ENCODE assay signal across 8 mouse cellular contexts in the genomic region with DNA sequence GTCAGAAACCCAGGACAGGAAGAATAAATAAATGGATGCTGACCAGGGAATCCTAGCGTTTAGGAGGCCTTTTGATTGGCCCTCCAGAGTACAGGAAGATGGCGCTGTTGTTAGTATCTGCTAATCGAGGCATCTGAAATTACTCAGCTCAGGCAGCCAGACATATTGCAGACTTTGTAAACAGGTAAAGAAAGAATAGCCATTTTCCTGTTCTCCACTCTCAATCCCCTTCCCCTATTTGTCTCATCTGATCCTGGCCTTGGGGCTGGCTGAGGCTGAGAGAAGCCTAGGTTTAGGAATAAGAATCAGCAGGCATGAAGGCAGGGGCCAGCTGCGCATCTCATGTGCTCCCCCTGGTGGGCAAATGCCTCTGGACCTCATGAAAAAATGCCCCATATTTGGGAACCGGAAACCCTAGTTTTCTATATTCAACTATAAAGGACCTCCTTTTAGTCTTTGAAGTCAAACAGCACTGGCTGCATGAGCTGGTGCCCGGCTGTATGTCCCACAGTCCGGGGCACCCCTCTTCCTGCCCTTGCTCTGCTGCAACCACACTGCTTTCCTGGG. TPM values are rescaled to one million over a fixed set of nuclear protein-coding genes. Genes with fewer than 3 reads are reported as not detected.
DNase-seq lines count a peak whose midpoint lies in the region; ATAC-seq and TF ChIP-seq lines count a peak whose summit lies in the region.

No protein-coding gene starts in this region.

- peak; percentile 63 for DNase-seq in liver
- DNase-seq in c-Kit-positive CD71-positive TER-119-positive erythroid progenitor cells, embryonic 14.5 days (ENCODE audit: low spot score), result peak; percentile 12
- DNase-seq in gastrocnemius, adult 18-20 months (ENCODE audit: low spot score), result peak; percentile 76
- peak; percentile 80 for DNase-seq in kidney, adult 2 months
- peak; percentile 81 for DNase-seq in limb, embryonic 14.5 days (ENCODE audit: low spot score)
- peak; percentile 32 for DNase-seq in ovary, adult 18-20 months (ENCODE audit: low spot score)
- peak; percentile 71 for DNase-seq in thymus, postnatal 0 days (ENCODE audit: low spot score)

- H3K27me3 ChIP-seq in liver, embryonic 12.5 days (replicated peaks), result no peaks in the 10 kb centered on the region
- H3K27me3 ChIP-seq in kidney, adult 2 months (replicated peaks; ENCODE audit: control insufficient read depth, insufficient read depth, low read length), result no peaks in the 10 kb centered on the region
- H3K27me3 ChIP-seq in limb, embryonic 14.5 days (ENCODE audit: control insufficient read depth, insufficient read depth, low read length), result no peaks in the 10 kb centered on the region

- no peak overlapping the region for H3K4me2 ChIP-seq in liver, embryonic 12.5 days
- no peak overlapping the region for H3K4me2 ChIP-seq in limb, embryonic 14.5 days (replicated peaks; ENCODE audit: low read depth, low read length, severe bottlenecking)

- TF ChIP-seq POLR2A in kidney, adult 2 months (IDR thresholded peaks at IDR 0.05; ENCODE audit: low read depth, low read length), result no peak
- no peak for TF ChIP-seq POLR2A in limb, embryonic 14.5 days (IDR thresholded peaks at IDR 0.05; ENCODE audit: borderline replicate concordance, extremely low read depth, insufficient read depth, insufficient read length)

- no peak overlapping the region for H3K27ac ChIP-seq in liver, embryonic 12.5 days
- no peak overlapping the region for H3K27ac ChIP-seq in kidney, adult 2 months (ENCODE audit: insufficient read depth, low read depth, low read length)
- H3K27ac ChIP-seq in limb, embryonic 14.5 days (replicated peaks; ENCODE audit: low read depth, low read length), result no peak overlapping the region

- H3K9me3 ChIP-seq in liver, embryonic 12.5 days (replicated peaks), result no peaks in the 10 kb centered on the region
- no peaks in the 10 kb centered on the region for H3K9me3 ChIP-seq in limb, embryonic 14.5 days (ENCODE audit: control insufficient read depth, low read length)

- H3K4me1 ChIP-seq in liver, embryonic 12.5 days, result peaks cover 7% of the 10 kb centered on the region; the same call in 1 of the 2 replicates
- no peaks in the 10 kb centered on the region; the same call in 1 of the 2 replicates for H3K4me1 ChIP-seq in kidney, adult 2 months (ENCODE audit: control insufficient read depth, insufficient read depth, low read length)
- peaks cover 14% of the 10 kb centered on the region for H3K4me1 ChIP-seq in limb, embryonic 14.5 days (ENCODE audit: control insufficient read depth, insufficient read depth, low read length)

- no peaks in the 10 kb centered on the region for H3K36me3 ChIP-seq in liver, embryonic 12.5 days
- no peaks in the 10 kb centered on the region for H3K36me3 ChIP-seq in kidney, adult 2 months (ENCODE audit: control insufficient read depth, insufficient read depth, low read length)
- H3K36me3 ChIP-seq in limb, embryonic 14.5 days (ENCODE audit: control insufficient read depth, insufficient read depth, low read length), result no peaks in the 10 kb centered on the region

- WGBS in liver, embryonic 12.5 days (ENCODE audit: insufficient replicate concordance), result 33% methylated on average over 7 of the region's 7 CpGs
- 29% methylated on average over 7 of the region's 7 CpGs for WGBS in kidney, adult 2 months
- WGBS in limb, embryonic 14.5 days, result 36% methylated on average over 7 of the region's 7 CpGs

- peak; percentile 79 for TF ChIP-seq CTCF in kidney, adult 2 months (conservative IDR thresholded peaks at IDR 0.05; ENCODE audit: insufficient read depth, insufficient read length, low read depth, low read length)

- no peak overlapping the region for H3K9ac ChIP-seq in liver, embryonic 12.5 days
- H3K9ac ChIP-seq in limb, embryonic 14.5 days (ENCODE audit: low read depth, low read length, severe bottlenecking), result no peak overlapping the region

- no peak overlapping the region for H3K4me3 ChIP-seq in liver, embryonic 12.5 days
- H3K4me3 ChIP-seq in kidney, adult 2 months (ENCODE audit: insufficient read depth, low read depth, low read length), result no peak overlapping the region
- H3K4me3 ChIP-seq in limb, embryonic 14.5 days (replicated peaks; ENCODE audit: low read length), result no peak overlapping the region

- ATAC-seq in liver, embryonic 12.5 days, result no peak
- ATAC-seq in limb, embryonic 14.5 days (ENCODE audit: low FRiP score, low read depth), result peak; percentile 51; the same call in 1 of the 2 replicates

RNA-seq across cellular contexts. Expression of a gene that starts 44.8 kb away (rescaled TPM):
- 7.3 TPM in 2 replicates for polyA plus RNA-seq in liver, embryonic 12.5 days (2016; fragmentation: Nextera tagmentation; extraction: Ambion mirVana)
- 10 to 100 TPM; 18.2 to 24.3 TPM for total RNA-seq in gastrocnemius, adult 18-20 months (2021)
- polyA plus RNA-seq in kidney, adult 2 months (2012; rRNA removed), result 21.1 and 31.4 TPM in 2 replicates
- 58.5 and 78.3 TPM in 2 replicates for polyA plus RNA-seq in limb, embryonic 14.5 days (2012; rRNA removed)
- 48.2 and 57.2 TPM in 2 replicates for polyA plus RNA-seq in limb, embryonic 14.5 days (2014; fragmentation: Nextera tagmentation; extraction: Ambion mirVana)
- polyA plus RNA-seq in thymus, postnatal 0 days (2015; fragmentation: Nextera tagmentation; extraction: Ambion mirVana), result 13.1 and 13.7 TPM in 2 replicates

RNA-seq across cellular contexts. Expression of a gene that starts 48.7 kb away (rescaled TPM):
- 13.4 and 14.0 TPM in 2 replicates for polyA plus RNA-seq in liver, embryonic 12.5 days (2016; fragmentation: Nextera tagmentation; extraction: Ambion mirVana)
- 10 to 100 TPM; 13.4 to 17.6 TPM for total RNA-seq in gastrocnemius, adult 18-20 months (2021)
- polyA plus RNA-seq in kidney, adult 2 months (2012; rRNA removed), result 18.8 and 20.8 TPM in 2 replicates
- polyA plus RNA-seq in limb, embryonic 14.5 days (2012; rRNA removed), result 146 and 183 TPM in 2 replicates
- polyA plus RNA-seq in limb, embryonic 14.5 days (2014; fragmentation: Nextera tagmentation; extraction: Ambion mirVana), result 99.3 and 128 TPM in 2 replicates
- 19.9 and 22.7 TPM in 2 replicates for polyA plus RNA-seq in thymus, postnatal 0 days (2015; fragmentation: Nextera tagmentation; extraction: Ambion mirVana)

Comparison
In these comparisons a context has a peak if more than half of its experiments do, and no peak if none do; other contexts are left out.
1. DNase-seq: peak in every context shown above with its lines; median percentile 81 in limb, embryonic 14.5 days; 80 in kidney, adult 2 months; 76 in gastrocnemius, adult 18-20 months; 71 in thymus, postnatal 0 days; 63 in liver; 32 in ovary, adult 18-20 months; 12 in c-Kit-positive CD71-positive TER-119-positive erythroid progenitor cells, embryonic 14.5 days.